Comparison of ENCODE assay signal across 8 mouse cellular contexts in genomic region chr19:12002125-12002524, GRCm38 (mm10). TPM values are rescaled to one million over a fixed set of nuclear protein-coding genes. Genes with fewer than 3 reads are reported as not detected.
DNase-seq lines count a peak whose midpoint lies in the region; ATAC-seq and TF ChIP-seq lines count a peak whose summit lies in the region.

No protein-coding gene starts in this region.

- 2% methylated on average over 11 of the region's 11 CpGs for WGBS in embryonic facial prominence, embryonic 10.5 days
- 5% methylated on average over 11 of the region's 11 CpGs for WGBS in heart, embryonic 10.5 days
- WGBS in kidney, adult 2 months: 20% methylated on average over 11 of the region's 11 CpGs
- WGBS in liver, embryonic 11.5 days: 2% methylated on average over 11 of the region's 11 CpGs
- 8% methylated on average over 11 of the region's 11 CpGs for WGBS in stomach, postnatal 0 days

- no peaks in the 10 kb centered on the region for H3K9me3 ChIP-seq in embryonic facial prominence, embryonic 10.5 days
- no peaks in the 10 kb centered on the region for H3K9me3 ChIP-seq in heart, embryonic 10.5 days
- H3K9me3 ChIP-seq in liver, embryonic 11.5 days (ENCODE audit: control insufficient read depth, low read length): no peaks in the 10 kb centered on the region
- no peaks in the 10 kb centered on the region for H3K9me3 ChIP-seq in stomach, postnatal 0 days (ENCODE audit: control insufficient read depth, low read length)

- DNase-seq in A20 (ENCODE audit: low read depth, low spot score) (peak; percentile 87), R1 (ENCODE audit: low read depth, low spot score) (peak; percentile 97)
- peak; percentile 84 for DNase-seq in embryonic facial prominence, embryonic 10.5 days (ENCODE audit: low spot score)
- peak; percentile 92 for DNase-seq in heart, embryonic 10.5 days (ENCODE audit: low spot score)
- DNase-seq in kidney, adult 2 months: peak; percentile 63
- peak; percentile 74 for DNase-seq in liver, embryonic 11.5 days (ENCODE audit: low spot score)
- DNase-seq in stomach, postnatal 0 days (ENCODE audit: low spot score): peak; percentile 62

- peaks cover 18% of the 10 kb centered on the region for H3K4me1 ChIP-seq in embryonic facial prominence, embryonic 10.5 days
- H3K4me1 ChIP-seq in heart, embryonic 10.5 days: peaks cover 10% of the 10 kb centered on the region
- H3K4me1 ChIP-seq in kidney, adult 2 months (ENCODE audit: control insufficient read depth, insufficient read depth, low read length): peaks cover 4% of the 10 kb centered on the region; the same call in 1 of the 2 replicates
- peaks cover 9% of the 10 kb centered on the region for H3K4me1 ChIP-seq in liver, embryonic 11.5 days (replicated peaks; ENCODE audit: control insufficient read depth, insufficient read depth, low read length)
- H3K4me1 ChIP-seq in stomach, postnatal 0 days (replicated peaks; ENCODE audit: control insufficient read depth, insufficient read depth): no peaks in the 10 kb centered on the region

- H3K9ac ChIP-seq in liver, embryonic 11.5 days (ENCODE audit: low read depth, low read length): no peak overlapping the region
- H3K9ac ChIP-seq in stomach, postnatal 0 days (ENCODE audit: low read length): no peak overlapping the region

- H3K27me3 ChIP-seq in embryonic facial prominence, embryonic 10.5 days (replicated peaks; ENCODE audit: low read depth, poor library complexity, severe bottlenecking): no peaks in the 10 kb centered on the region
- no peaks in the 10 kb centered on the region for H3K27me3 ChIP-seq in heart, embryonic 10.5 days (ENCODE audit: insufficient read depth, poor library complexity, severe bottlenecking)
- no peaks in the 10 kb centered on the region for H3K27me3 ChIP-seq in kidney, adult 2 months (replicated peaks; ENCODE audit: control insufficient read depth, insufficient read depth, low read length)
- no peaks in the 10 kb centered on the region for H3K27me3 ChIP-seq in liver, embryonic 11.5 days (replicated peaks; ENCODE audit: control insufficient read depth, insufficient read depth, low read length)
- H3K27me3 ChIP-seq in stomach, postnatal 0 days (ENCODE audit: control insufficient read depth, insufficient read depth, low read length): no peaks in the 10 kb centered on the region

- no peak for TF ChIP-seq CTCF in kidney, adult 2 months (conservative IDR thresholded peaks at IDR 0.05; ENCODE audit: insufficient read depth, insufficient read length, low read depth, low read length)
- no peak for TF ChIP-seq CTCF in stomach, postnatal 0 days (IDR thresholded peaks at IDR 0.05; ENCODE audit: low read depth)

- no peak overlapping the region for H3K27ac ChIP-seq in embryonic facial prominence, embryonic 10.5 days (replicated peaks)
- H3K27ac ChIP-seq in heart, embryonic 10.5 days: no peak overlapping the region
- no peak overlapping the region for H3K27ac ChIP-seq in kidney, adult 2 months (ENCODE audit: insufficient read depth, low read depth, low read length)
- H3K27ac ChIP-seq in liver, embryonic 11.5 days (ENCODE audit: low read depth, low read length): no peak overlapping the region
- H3K27ac ChIP-seq in stomach, postnatal 0 days (replicated peaks): no peak overlapping the region

- no peaks in the 10 kb centered on the region for H3K36me3 ChIP-seq in embryonic facial prominence, embryonic 10.5 days (replicated peaks)
- H3K36me3 ChIP-seq in heart, embryonic 10.5 days: no peaks in the 10 kb centered on the region
- no peaks in the 10 kb centered on the region for H3K36me3 ChIP-seq in kidney, adult 2 months (ENCODE audit: control insufficient read depth, insufficient read depth, low read length)
- no peaks in the 10 kb centered on the region for H3K36me3 ChIP-seq in liver, embryonic 11.5 days (ENCODE audit: control insufficient read depth, insufficient read depth, low read length)
- H3K36me3 ChIP-seq in stomach, postnatal 0 days (ENCODE audit: control insufficient read depth, insufficient read depth, low read length): no peaks in the 10 kb centered on the region

- H3K4me2 ChIP-seq in liver, embryonic 11.5 days: peak overlapping the region; percentile 57
- peak overlapping the region; percentile 18 for H3K4me2 ChIP-seq in stomach, postnatal 0 days (replicated peaks; ENCODE audit: low read depth)

- TF ChIP-seq POLR2A in kidney, adult 2 months (IDR thresholded peaks at IDR 0.05; ENCODE audit: low read depth, low read length): no peak

- ATAC-seq in liver, embryonic 11.5 days (replicated peaks; ENCODE audit: low FRiP score): peak; percentile 84
- peak; percentile 23; the same call in 1 of the 2 replicates for ATAC-seq in monocyte, adult 5-6 weeks (replicated peaks; ENCODE audit: insufficient number of reproducible peaks, low FRiP score, low TSS enrichment, poor library complexity, severe bottlenecking)
- ATAC-seq in stomach, postnatal 0 days (ENCODE audit: low FRiP score, low TSS enrichment): peak; percentile 31

- no peak for TF ChIP-seq EP300 in stomach, postnatal 0 days (optimal IDR thresholded peaks at IDR 0.05)

- H3K4me3 ChIP-seq in embryonic facial prominence, embryonic 10.5 days: peak overlapping the region; percentile 44
- peak overlapping the region; percentile 36 for H3K4me3 ChIP-seq in heart, embryonic 10.5 days
- H3K4me3 ChIP-seq in kidney, adult 2 months (ENCODE audit: insufficient read depth, low read depth, low read length): no peak overlapping the region
- peak overlapping the region; percentile 27 for H3K4me3 ChIP-seq in liver, embryonic 11.5 days (ENCODE audit: low read depth, low read length)
- no peak overlapping the region for H3K4me3 ChIP-seq in stomach, postnatal 0 days (ENCODE audit: low read depth, low read length)

RNA-seq across cellular contexts. Expression of gene Osbp, which starts 36.4 kb away (rescaled TPM):
- polyA plus RNA-seq in embryonic facial prominence, embryonic 10.5 days (2016; fragmentation: Nextera tagmentation; extraction: Ambion mirVana): 2.8 and 3.5 TPM in 2 replicates
- 4.7 and 5.8 TPM in 2 replicates for polyA plus RNA-seq in heart, embryonic 10.5 days (2016; fragmentation: Nextera tagmentation; extraction: Ambion mirVana)
- polyA plus RNA-seq in kidney, adult 2 months (2012; rRNA removed): 21.7 and 24.8 TPM in 2 replicates
- polyA plus RNA-seq in liver, embryonic 11.5 days (2014; fragmentation: Nextera tagmentation; extraction: Ambion mirVana): 5.2 and 6.8 TPM in 2 replicates
- total RNA-seq in monocyte, adult 5-6 weeks (2017): 22.1 to 45.4 TPM (median 25.4 TPM) in 3 replicates
- polyA plus RNA-seq in stomach, postnatal 0 days (2015; fragmentation: Nextera tagmentation; extraction: Ambion mirVana): 4.3 and 4.5 TPM in 2 replicates

RNA-seq across cellular contexts. Expression of gene Olfr1423, which starts 39.0 kb away (rescaled TPM):
- polyA plus RNA-seq in embryonic facial prominence, embryonic 10.5 days (2016; fragmentation: Nextera tagmentation; extraction: Ambion mirVana): 0.04 and 0.09 TPM in 2 replicates
- polyA plus RNA-seq in heart, embryonic 10.5 days (2016; fragmentation: Nextera tagmentation; extraction: Ambion mirVana): 0.05 TPM in 1 of 2 replicates, not detected in the other
- not detected in 2 replicates for polyA plus RNA-seq in kidney, adult 2 months (2012; rRNA removed)
- 0.03 and 0.06 TPM in 2 replicates for polyA plus RNA-seq in liver, embryonic 11.5 days (2014; fragmentation: Nextera tagmentation; extraction: Ambion mirVana)
- total RNA-seq in monocyte, adult 5-6 weeks (2017): 0.11 TPM in 1 of 3 replicates, not detected in the others
- polyA plus RNA-seq in stomach, postnatal 0 days (2015; fragmentation: Nextera tagmentation; extraction: Ambion mirVana): not detected in 2 replicates

Comparison
In these comparisons a context has a peak if more than half of its experiments do, and no peak if none do; other contexts are left out.
1. H3K4me3 ChIP-seq: peak in embryonic facial prominence, embryonic 10.5 days (single experiment), heart, embryonic 10.5 days (single experiment) and liver, embryonic 11.5 days (single experiment); none in kidney, adult 2 months (single experiment) and stomach, postnatal 0 days (single experiment).
2. ATAC-seq: peak in every context shown above with its lines; median percentile 84 in liver, embryonic 11.5 days; 31 in stomach, postnatal 0 days; 23 in monocyte, adult 5-6 weeks.
3. Peak in every context shown above with its lines, with median percentiles within 50 percentile points of each other: DNase-seq.